Mouse (Mus musculus): ENCODE data around the gene Ppip5k1.
A peak's percentile ranks its signal among the peaks of the same experiment; 100 is the strongest.

The Ppip5k1 gene

DNA sequence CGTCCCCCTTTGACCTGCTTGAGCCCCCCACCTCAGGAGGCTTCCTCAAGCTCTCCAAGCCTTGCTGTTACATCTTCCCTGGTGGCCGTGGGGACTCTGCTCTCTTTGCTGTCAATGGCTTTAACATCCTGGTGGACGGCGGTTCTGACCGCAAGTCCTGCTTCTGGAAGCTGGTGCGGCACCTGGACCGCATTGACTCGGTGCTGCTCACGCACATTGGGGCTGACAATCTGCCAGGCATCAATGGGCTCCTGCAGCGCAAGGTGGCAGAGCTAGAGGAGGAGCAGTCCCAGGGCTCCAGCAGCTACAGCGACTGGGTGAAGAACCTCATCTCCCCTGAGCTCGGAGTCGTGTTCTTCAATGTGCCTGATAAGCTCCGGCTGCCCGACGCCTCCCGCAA lies 55.7 kb downstream of the Ppip5k1 start:
- no peak for DNase-seq (ENCODE audit: low read depth, low spot score)

DNA sequence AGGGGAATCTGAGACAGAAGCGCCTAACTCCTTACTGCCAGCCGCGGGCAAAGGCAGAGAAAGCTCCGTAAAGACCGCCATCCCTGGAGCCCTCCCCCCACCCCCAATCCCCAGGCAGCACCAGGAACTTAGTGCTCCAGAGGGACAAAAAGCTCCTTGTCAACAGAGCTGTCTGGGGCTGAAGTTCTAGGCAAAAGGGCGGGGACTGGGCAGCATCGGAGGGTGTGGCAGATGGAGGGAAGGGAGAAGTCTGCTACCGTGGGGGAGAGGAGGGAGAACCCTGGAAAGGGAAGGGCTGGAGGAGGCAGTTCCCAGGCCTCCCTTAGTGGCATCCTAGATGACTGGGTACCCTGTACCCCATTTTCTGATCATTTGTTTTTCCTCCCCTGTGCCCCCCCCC lies 57.1 kb downstream of the Ppip5k1 start:
- no peak for DNase-seq (ENCODE audit: low read depth, low spot score)

DNA sequence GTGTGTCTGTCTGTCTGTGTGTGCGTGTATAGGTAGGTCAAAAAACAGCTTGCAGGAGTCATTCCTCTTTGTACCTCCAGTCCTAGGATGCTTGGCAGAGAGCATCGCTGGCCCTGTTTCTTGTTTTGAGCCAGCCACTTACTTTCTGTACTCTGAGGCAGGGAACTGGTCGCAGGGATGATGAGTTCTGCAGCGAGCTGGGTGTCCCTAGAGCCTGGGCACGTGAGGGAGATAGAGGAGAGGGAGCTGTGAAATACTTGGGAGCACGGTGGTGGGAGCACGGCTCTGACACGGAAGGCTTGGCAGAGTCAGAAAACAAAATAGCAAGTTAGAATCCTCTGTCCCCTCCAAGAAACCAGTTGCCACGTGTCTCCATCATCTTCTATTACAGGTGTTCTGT lies 57.5 kb downstream of the Ppip5k1 start:
- DNase-seq (ENCODE audit: low read depth, low spot score): no peak

DNA sequence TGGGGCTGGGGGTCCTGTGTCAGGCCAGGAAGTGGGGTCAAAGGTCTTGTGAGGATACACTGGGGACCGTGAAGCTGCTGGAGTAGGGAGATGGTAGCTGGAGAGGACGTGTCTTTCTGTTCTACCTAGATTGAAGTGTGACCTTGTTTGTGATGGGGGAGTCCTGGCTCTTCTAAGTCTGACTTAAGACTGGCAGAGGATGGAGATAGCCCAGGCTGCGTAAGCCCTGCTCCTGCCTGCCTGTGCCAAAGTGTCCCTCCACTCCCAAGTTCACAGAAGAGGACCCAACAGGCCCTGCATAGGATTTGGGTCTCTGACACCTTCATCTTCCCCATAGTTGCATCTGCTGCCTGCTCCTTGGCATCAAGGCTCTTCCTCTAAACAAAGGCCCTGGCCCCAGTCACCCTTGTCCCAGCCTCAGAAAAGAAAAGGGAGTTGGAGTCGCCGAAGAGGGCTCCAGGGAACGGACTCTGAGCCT lies 58.4 kb downstream of the Ppip5k1 start:
- DNase-seq (ENCODE audit: low read depth, low spot score): no peak

DNA sequence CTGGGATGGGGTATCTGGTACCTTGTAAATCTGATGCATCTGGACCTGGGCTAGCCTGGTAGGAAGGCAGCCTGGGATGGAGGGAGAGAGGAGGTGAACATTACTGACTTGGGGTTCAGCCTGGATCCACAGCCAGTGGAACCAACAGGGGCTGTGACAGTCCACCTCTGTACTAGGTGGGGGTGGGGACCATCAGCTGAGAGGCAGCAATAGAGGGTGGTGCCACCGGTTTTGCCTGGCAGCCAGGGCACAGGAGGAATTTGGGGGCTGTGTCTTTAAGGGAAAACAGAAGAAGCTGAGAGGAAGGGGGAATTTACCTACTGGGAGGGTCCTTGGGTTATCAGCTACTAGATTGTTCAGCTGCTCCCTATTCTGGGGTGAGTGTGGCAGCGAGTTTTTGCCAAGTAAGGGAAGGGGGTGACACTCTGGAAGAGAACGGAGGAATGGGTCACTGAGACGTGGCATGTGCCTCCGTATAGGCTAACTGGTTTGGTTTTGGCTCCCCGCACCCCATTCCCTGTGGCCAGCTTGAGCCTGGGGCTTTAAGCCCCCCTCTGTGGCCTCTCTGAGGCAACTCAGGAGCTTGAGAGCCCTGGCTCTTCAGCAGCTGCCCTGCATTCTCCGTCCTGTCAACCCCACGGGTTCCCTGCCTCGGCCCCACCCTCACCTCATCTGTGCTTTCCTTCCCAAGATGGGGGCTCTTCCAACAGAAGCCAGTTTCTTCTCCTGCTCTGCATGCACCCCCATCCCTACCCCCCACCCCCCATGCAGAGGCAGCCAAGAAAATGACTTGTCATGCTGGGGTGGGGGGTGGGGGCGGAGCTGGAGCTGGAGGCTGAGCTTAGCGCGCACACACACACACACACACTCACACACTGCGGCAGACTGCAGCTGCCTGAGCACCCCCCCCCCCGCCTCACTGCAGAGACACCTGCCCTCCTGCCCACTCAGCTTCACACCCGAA lies 59.3 kb downstream of the Ppip5k1 start:
- peak; percentile 57 for DNase-seq (ENCODE audit: low read depth, low spot score)

DNA sequence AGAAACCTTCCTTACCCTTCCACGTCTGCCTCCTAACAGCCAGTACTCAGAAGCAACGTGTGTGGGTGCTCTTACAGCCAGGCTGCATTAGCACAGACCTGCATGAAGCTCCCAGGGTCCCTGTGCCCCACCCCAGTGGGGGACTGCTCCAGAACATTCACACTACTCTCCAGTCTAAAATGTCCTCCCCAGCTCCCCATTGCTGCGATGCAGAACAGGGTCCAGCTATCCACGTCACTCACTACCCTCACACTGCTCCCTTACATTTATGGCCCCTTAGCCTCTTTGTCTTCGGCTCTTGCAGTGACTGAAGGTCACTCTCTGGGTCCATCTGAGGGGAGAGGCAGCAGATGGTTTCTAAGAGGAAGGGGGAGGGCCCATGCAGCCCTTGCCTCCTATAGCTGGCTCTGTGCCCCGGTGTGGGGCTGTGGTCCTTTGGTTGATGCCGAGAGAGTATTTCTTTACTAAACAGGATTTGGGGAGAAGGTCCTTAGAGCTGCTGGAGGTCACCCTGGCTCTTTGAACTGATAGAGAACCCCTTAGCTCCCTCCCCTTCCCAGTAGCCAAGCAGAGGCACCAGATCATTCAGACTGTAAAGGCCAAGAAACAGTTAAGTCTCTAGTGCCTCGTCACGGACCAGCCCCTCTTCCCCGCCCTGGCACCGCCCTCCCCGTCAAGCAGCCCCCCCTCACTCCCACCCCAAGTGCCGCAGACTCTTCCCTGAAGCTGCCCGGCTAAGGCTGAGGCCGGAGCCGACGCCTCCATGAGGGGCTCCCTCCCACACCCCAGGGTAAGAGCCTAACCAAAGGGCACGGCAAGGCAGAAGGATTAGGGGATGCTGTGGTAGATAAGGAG lies 60.2 kb downstream of the Ppip5k1 start:
- peak; percentile 74 for DNase-seq (ENCODE audit: low read depth, low spot score)

DNA sequence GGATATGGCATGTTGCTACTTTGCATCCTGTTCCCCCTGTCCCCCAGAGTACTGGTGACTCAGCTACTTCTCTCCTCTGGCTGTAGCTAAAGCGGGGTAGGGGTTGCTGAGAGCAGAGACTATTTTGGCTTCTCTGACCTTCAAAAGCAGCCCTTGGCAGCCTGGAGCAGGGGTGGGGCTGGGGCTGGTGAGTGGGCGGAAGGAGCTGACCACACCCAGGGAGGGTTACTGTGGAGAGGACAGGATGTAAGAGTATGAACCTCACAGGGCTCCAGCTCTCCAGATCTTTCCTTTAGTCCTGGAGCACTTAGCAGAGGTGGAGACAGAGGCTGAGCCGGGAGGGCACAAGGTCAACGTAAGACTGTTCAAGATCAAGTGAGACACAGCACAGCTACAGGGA lies 61.0 kb downstream of the Ppip5k1 start:
- peak; percentile 86 for DNase-seq (ENCODE audit: low read depth, low spot score)

DNA sequence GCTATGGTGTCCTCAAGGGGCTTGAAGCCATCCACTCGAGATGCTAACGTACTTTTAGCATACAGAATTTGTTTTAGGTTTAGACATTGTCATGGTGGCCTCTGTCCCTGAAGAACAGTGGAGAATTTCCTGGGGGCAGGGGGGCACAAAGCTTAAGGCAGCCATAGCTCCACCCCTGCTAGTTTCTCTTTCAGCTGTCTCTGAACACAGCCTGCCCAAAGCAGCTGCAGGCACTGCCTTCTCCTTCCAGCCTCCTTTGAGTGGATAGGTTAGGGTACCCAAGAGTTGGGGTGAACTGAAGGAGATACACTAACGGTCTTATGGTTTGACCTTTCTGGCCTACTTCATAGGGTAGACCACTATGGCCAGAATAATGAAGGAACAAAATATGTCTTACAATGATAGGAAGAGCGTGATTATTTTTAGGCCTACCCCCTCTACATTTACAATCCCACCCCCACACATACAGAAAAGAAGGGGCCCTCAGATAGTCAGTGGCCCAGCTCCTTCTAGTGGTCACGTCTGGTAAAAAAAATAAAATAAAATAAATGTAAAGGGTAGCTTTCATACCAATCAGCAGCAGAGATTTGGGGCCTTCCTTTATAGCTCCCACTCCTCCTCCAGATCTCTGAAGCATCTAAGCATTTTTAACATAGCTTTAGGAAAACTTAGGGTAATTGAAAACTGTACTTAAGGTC lies 62.7 kb downstream of the Ppip5k1 start:
- no peak for DNase-seq (ENCODE audit: low read depth, low spot score)

DNA sequence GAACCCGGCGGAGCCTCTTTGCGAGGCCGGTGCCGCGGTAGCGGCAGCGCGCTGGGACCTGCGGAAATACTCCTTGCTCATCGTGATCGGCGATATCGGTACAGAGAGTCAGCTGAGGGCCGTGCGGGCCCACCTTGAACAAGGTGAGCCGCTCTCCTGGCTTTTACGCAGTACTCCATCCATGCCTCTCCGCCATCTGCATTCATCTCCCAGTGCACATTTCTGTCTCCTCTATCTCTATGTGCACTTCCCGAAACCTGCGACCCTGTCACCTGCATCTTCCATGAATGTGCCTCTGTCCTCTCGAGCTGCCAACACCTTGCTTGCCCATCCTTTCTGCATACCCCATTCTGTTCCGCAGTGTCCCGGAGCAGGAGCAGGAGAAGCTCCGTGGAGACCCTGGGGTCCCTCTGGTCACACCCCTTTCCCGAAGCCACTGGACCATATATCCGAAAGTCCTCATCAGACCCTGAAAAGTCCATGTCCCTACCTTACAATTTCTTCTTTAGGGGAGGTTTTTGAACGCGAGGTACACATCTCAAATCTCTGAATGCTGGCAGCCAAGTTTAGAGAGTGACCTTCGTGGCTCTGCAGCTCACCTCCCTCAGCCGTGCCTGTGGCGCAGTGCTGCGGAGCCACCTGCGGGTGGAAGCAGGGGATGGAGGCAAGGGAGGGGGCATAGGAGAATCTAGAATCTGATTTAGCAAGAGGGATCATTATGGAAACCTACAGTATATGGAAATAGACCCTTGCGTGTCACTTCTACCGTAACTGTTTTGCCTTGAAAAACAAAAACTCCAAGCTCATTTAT lies 65.3 kb downstream of the Ppip5k1 start:
- DNase-seq (ENCODE audit: low read depth, low spot score): no peak

DNA sequence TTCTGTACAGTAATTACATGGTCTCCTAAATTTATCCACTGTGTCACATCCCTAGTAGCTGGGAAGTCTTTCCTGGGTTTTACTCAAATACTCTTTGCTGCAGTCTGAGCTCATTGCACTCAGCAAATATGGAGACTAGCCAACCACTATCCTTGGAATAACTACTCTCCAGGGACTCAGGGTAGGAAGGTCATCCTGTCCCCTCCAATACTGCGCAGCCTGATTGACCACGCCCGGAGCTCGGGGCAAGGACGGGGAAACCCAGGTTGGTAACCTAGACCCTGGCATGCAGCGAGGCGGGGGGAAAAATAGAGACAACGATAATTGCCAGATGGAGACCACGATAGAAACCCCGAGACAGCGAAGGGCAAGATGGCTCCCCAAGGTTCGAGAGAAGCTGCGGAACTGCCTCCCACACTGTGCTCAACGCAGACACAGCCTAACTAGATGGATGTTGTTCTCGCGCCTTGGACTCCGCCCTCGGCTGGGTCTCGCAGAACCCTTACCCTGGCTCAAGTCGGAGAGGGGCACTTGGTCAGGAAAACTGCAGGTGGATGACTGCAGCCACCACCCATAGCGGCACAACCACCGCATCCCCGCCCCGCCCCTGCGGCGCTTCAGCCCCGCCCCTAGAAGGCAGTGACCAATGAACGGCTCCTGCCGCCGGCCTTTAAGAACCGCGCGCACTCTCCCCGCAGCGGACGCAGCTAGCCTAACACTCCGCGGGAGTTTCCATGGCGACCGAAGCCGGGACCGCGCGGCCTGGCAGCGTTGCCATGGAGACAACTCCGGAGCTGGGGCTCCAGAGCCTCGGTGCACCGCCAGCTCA lies 66.1 kb downstream of the Ppip5k1 start, which contains the start of gene Map1a:
Gene Map1a (plus strand): TSS at position 700 of the 829 bp plus-strand sequence.
- peak; percentile 91 for DNase-seq (ENCODE audit: low read depth, low spot score)

DNA sequence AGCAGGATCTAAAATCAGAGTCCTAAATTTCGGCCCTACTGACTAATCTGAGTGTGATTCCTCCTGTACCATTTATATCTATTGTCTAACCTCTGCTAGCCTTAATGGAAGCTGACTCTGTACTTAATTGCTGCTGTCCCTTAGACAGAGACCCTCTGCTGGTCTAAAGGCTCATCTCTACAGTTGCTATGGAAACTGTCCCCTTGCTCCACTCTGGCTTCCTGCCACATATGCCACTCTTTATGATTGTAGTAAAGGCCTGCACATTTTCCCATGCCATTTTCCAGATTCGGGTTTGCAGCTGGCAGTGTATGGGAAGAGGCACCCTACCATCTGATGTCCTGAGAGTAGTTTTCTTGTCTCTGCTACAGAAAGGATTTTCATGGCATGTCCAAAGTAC lies 67.3 kb downstream of the Ppip5k1 start:
- no peak for DNase-seq (ENCODE audit: low read depth, low spot score)

DNA sequence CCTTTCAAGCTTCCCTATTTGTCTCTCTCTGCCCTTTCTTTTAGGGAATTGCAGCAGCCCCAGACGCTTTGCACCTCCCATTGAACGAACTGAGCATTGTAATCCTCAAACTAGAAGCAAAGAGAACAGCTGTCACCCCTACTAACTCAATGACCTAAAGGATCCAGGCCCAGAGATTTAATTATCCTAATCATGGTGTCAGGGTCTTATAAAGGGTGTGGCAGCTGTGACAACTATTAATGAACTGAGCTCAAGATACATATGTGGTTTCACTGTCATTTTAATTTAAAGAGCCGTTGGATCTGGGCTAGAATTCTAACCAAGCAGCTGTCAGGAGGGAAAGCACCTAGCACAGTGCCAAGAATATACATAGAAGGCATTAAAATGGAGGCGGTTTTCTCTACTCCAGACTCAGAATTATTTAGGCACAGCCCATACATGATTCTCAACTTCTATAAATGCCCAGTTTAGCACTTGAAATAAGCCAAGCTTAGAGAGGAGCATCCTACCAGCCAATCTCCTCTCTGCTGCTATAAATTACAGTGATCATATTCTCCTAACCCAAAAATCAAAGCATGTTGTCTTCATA lies 83.2 kb downstream of the Ppip5k1 start:
- DNase-seq (ENCODE audit: low read depth, low spot score): peak; percentile 48

DNA sequence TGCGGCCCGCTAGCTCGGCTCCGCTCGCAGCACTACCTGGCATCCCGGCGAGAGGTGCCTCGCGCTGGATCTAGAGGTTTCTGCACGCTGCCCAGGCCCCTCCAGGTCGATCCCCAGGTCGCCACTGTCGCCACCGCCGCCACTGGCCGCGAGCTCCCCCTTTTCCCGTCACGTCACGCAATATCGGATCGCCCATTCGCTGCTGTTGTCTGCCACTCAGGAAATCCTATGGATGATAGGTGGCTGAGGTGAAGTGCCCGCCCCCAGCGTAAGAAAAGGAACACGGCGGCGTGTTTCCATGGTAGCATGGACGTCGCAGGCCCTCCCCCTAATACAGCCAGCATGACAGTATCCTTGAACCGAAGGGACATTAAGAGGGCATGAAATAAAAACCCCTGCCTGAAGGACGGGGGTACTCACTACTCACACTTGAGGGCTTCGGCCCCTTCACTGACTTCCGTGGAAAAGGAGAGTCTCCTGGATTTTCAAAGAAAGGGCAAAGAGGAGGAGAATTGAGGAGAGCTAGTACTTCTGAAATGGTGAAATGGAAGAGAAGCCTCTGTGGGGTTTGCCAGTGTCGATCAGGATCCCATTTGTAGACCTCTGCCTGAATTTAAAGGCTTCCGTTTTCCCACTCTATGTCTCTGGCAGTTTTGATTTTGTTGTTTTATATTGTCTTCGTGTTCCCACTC lies 83.8 kb downstream of the Ppip5k1 start, which contains the start of gene Trp53bp1:
Gene Trp53bp1 (minus strand): TSS at position 172 of the 692 bp plus-strand sequence.
- DNase-seq (ENCODE audit: low read depth, low spot score): peak; percentile 97

DNA sequence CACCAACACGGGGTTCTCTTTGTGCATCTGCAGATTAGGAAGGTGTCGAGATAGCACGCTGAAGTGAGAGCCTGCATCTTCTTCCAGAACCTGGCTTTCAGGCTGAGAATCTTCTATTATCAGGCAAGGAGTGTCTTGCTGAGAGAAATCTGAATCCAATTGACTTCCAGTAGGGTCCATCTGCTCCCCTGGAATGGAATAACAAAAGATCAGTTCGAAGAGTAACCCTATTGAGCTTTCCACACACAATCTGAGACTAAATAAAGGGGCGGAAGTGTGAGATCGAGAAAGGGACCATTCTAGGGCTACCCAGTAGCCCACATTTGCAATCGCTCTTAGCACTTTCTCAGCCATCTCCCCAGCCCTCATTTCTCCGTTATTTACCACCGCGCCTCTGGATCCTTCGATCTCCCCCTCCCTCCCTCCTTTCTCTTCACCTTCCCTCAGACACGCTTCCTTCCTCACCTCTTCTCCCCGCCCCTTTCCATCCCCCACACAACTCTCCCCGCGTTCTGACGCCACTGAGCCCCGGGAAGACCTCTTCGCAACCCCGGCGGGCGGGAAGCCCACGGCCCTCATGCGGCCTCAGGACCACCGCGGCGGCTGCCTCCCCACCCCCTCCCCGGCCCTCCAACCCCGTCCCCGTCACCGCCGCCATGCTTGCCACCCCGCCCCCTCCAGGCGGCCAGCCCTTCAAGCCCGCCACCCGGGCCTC lies 84.5 kb downstream of the Ppip5k1 start:
- DNase-seq (ENCODE audit: low read depth, low spot score): peak; percentile 27

DNA sequence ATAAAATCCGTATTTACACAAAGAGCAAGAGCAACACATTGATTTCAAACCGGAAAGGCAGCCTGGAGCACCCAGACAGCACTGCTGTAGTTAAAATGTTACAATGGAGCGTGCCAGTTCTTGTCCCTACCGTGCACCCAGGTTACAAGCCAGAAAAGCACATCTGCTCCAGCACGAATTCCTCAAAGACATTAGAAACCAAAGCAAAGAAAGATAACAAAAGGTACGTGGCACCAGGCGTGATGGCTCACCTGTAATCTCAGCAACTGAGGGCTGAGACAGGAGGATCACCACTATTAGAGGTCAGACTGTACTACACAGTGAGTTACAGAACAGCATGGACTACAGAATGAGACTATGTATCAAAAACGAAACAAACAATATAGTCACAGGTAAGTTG lies 86.8 kb downstream of the Ppip5k1 start:
- no peak for DNase-seq (ENCODE audit: low read depth, low spot score)

Data from 3T3-L1 (cell line).